Mouse (Mus musculus) naive thymus-derived CD4-positive, alpha-beta T cell, adult 5 months (primary cell): ENCODE results near the gene Chml. TPM values are rescaled to one million over a fixed set of nuclear protein-coding genes. Genes with fewer than 3 reads are reported as not detected.

Source experiments
- polyA plus RNA-seq: library from polyadenylated mRNA; unstranded; fragments of 100-300 nt; shearing (Covaris generic); gene quantifications from one replicate; pipeline ENCODE4 v1.2.1, GENCODE M21; 2017

Chml gene
- polyA plus RNA-seq = 0.85 TPM

DNA sequence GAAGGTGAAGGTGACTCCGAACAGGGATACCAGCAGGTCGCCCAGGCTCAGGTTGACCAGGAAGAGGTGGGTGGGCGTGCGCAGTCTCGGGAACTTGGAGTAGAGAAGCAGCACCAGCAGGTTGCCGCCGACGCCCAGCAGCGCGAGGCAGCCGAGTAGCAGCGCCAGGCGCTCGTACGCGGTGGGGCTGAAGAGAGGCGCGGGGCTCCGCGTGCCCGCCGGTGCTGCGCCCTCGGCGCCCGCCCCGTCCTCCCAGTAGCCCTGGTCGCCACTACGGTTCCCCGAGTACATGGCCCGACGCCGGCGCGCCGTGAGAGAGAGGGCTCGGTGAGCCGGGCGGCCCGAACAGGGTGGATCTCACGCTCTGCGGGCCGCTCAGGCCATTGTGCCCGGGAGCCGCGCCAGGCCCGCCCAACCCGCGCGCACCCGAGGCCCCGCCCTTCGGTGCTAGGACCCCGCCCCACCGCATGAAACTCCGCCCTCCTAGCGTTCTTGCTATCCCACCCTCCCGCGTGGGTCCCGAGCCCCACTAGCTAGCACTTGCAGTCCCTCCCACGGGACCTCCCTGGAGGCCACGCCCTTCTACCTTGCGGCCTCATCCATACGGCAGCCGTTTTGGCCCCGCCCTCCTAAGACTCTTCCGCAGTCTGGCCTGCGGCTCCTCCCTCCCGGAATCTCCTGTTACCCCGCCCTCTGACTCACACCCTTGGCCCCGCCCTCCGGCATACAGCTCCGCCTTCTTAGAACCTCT is at the start of gene Chml, which contains the start of gene Opn3:
Chml (minus strand) TSS at position 656 of the 751 bp plus-strand sequence.
Opn3 (minus strand) TSS at position 531 of the 751 bp plus-strand sequence.

DNA sequence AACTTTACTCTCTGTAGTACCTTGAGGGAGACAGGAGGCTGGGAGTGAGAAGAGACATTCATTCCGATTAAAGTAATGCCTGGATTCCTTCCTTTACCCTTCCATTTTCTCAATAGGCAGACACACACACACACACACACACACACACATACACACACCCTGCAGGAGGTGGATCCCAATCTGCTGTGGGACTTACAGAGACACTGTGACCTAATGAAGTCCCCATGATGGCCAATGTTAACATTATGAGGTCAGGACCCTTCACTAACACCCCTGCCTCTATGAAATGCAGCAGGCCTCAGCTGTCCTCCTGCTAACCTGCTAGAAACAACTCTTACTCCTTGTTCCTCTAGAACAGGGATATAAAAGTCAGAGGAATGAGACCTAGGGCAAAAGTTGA is 5.6 kb upstream of the Chml start, which contains the start of gene Wdr64:
Wdr64 (plus strand) TSS at position 301 of the 400 bp plus-strand sequence.

Other genes starting within 250 kb of the Chml start
- gene Rgs7, start 200.4 kb downstream of the Chml start, polyA plus RNA-seq = not detected
- not detected for gene Kmo, start 72.5 kb downstream of the Chml start, polyA plus RNA-seq
- 27.0 TPM for gene Fh1, start 67.3 kb downstream of the Chml start, polyA plus RNA-seq
- not detected for gene Opn3, start 125 bp downstream of the Chml start, polyA plus RNA-seq
- not detected for gene Wdr64, start 5.7 kb upstream of the Chml start, polyA plus RNA-seq
- 3.3 TPM for gene Exo1, start 187.7 kb upstream of the Chml start, polyA plus RNA-seq
- not detected for gene Gm38100, start 227.4 kb upstream of the Chml start, polyA plus RNA-seq